Mouse (Mus musculus): ENCODE data around the gene Mpv17l. TPM values are rescaled to one million over a fixed set of nuclear protein-coding genes. Genes with fewer than 3 reads are reported as not detected.
A peak's percentile ranks its signal among the peaks of the same experiment; 100 is the strongest.
"Not testable (repeated sequence)": the region's sequence is repeated elsewhere in the genome, so short reads cannot be mapped to it uniquely, and the experiment has no call there.

Mpv17l gene
- polyA plus RNA-seq, 1 experiment from 2014 or later, result 1.5 TPM

DNA sequence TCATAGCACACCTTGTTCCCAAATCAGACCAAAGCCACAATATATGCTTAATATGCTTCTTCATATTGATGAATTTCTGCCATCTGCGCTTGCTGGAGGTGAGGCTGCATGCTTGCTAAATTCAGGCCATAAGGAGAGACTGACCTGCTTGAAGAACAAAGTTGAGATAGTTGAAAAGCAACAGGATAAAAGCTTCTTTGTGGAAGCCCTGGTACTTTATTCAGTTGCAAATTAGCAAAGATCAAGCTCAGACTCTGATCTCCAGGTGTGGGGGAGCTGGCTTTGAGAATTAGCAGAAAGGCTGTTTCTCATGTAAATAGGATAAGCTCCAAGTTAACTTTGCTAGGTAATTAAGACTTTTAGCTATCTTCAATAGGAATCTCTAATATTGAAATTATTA is 74.1 kb downstream of the Mpv17l start:
- H3K27ac ChIP-seq (replicated peaks); ATAC-seq (ENCODE audit: insufficient read depth); H3K27me3 ChIP-seq; H3K9ac ChIP-seq; H3K36me3 ChIP-seq (replicated peaks); H3K9me3 ChIP-seq (replicated peaks); H3K4me3 ChIP-seq (replicated peaks); H3K4me2 ChIP-seq; H3K4me1 ChIP-seq (replicated peaks): not testable (repeated sequence)
- WGBS (ENCODE audit: insufficient replicate concordance), result 43% methylated on average over 1 of the region's 1 CpGs

- not testable (repeated sequence) for H3K4me3 ChIP-seq (replicated peaks); H3K9me3 ChIP-seq (replicated peaks); ATAC-seq (ENCODE audit: insufficient read depth); H3K4me2 ChIP-seq; H3K9ac ChIP-seq; H3K36me3 ChIP-seq (replicated peaks); H3K27ac ChIP-seq (replicated peaks); H3K27me3 ChIP-seq; H3K4me1 ChIP-seq (replicated peaks)
- WGBS (ENCODE audit: insufficient replicate concordance), result 53% methylated on average over 3 of the region's 3 CpGs
Observed at GRCm38 (mm10) chr16:13981726-13982125, 78.8 kb downstream of the Mpv17l start.

DNA sequence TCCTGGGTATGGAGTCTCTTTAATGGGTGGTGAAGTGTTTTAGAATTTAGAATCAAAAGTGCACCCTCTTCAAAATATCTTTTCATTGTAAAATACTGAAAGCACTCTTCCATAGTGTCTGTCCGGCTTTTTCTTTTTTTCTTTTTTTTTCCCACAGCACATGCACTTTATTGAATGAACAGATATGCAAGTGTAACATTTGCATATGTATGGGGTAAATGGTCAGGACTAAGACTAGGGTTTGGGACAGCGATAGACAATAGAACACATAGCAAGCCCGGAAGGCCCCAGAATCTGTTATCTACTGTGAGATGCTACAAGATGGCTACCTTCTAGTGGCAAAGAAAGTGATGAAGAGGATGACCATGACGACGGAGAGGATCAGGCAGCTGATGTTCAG is 80.2 kb downstream of the Mpv17l start:
- Histone ChIP-seq H3K36me3 (replicated peaks) (no peaks in the 10 kb centered on the region), H3K27me3 (peaks cover 13% of the 10 kb centered on the region), H3K9ac (no peak overlapping the region), H3K4me2 (no peak overlapping the region), H3K9me3 (replicated peaks) (no peaks in the 10 kb centered on the region), H3K27ac (replicated peaks) (no peak overlapping the region), H3K4me1 (replicated peaks) (0 out of 2 replicates have a peak, but pooled peaks cover 2% of the 10 kb centered on the region), H3K4me3 (replicated peaks) (no peak overlapping the region)
- no peak for ATAC-seq (ENCODE audit: insufficient read depth)
- WGBS (ENCODE audit: insufficient replicate concordance), result 74% methylated on average over 5 of the region's 5 CpGs

- Histone ChIP-seq H3K36me3 (replicated peaks) (no peaks in the 10 kb centered on the region), H3K27me3 (peaks cover 13% of the 10 kb centered on the region), H3K4me1 (replicated peaks) (0 out of 2 replicates have a peak, but pooled peaks cover 2% of the 10 kb centered on the region), H3K9ac (no peak overlapping the region), H3K27ac (replicated peaks) (no peak overlapping the region), H3K9me3 (replicated peaks) (no peaks in the 10 kb centered on the region), H3K4me2 (peak overlapping the region; percentile 59; the same call in 1 of the 2 replicates), H3K4me3 (replicated peaks) (no peak overlapping the region)
- WGBS (ENCODE audit: insufficient replicate concordance), result 53% methylated on average over 3 of the region's 3 CpGs
- ATAC-seq (ENCODE audit: insufficient read depth), result no peak
Observed at GRCm38 (mm10) chr16:13986197-13986573, 83.2 kb downstream of the Mpv17l start.

- ATAC-seq (ENCODE audit: insufficient read depth), result no peak
Observed at GRCm38 (mm10) chr16:13986574-13987478, 83.9 kb downstream of the Mpv17l start, which contains the start of the genes 2900011O08Rik and Ifitm7. 2900011O08Rik (plus strand) TSS chr16:13986604. Ifitm7 (minus strand) TSS chr16:13986888.

DNA sequence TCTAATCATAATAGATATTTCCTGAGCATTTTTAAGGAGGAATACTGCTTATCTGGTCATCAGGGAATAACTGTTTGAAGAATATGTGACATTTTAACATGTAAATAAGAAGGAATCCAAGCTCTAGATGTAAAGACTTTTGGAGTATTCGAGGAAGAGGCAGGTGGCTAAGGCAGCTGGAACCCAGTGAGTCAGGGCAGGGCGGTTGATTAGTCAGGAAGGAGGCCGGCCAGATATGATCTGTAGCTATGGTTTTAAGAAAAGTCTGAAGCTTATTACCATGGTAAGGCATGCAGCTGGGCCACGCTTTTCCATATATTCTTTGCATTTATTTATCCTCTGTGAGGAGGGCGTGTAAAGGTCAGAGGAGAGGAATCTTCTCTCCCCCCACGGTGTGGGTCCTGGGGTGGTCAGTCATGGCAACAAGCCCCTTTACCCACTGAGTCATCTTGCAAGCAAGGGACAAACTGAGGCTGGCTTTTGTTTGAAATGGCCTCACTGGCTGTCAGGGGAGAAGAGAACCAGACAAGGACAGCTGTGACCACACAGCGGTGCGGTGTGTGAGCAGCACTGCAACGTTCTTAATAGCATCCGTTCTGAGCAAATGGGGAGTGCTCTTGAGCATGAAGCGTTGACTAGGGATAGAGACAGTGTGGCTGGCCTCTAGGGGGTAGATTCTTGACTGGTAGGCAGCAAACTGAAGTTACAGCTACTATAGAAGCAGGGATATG is 89.7 kb downstream of the Mpv17l start:
- no peak overlapping the region for H3K4me2 ChIP-seq
- 63% methylated on average over 11 of the region's 11 CpGs for WGBS (ENCODE audit: insufficient replicate concordance)
- no peak overlapping the region for H3K27ac ChIP-seq (replicated peaks)
- H3K36me3 ChIP-seq (replicated peaks), result no peaks in the 10 kb centered on the region
- no peak overlapping the region for H3K9ac ChIP-seq
- no peaks in the 10 kb centered on the region for H3K9me3 ChIP-seq (replicated peaks)
- H3K27me3 ChIP-seq, result no peaks in the 10 kb centered on the region
- no peak for ATAC-seq (ENCODE audit: insufficient read depth)
- no peaks in the 10 kb centered on the region for H3K4me1 ChIP-seq (replicated peaks)
- H3K4me3 ChIP-seq (replicated peaks), result no peak overlapping the region

More at GRCm38 (mm10) chr16:13986574-13987478, 83.9 kb downstream of the Mpv17l start, which contains the start of the genes 2900011O08Rik and Ifitm7:
- WGBS (ENCODE audit: insufficient replicate concordance), result 2% methylated on average over 31 of the region's 31 CpGs
- peak within 1 kb of the TSS; percentile 38 for H3K4me3 ChIP-seq (replicated peaks)
- no peak within 1 kb of the TSS for H3K27ac ChIP-seq (replicated peaks)
- peak within 1 kb of the TSS; percentile 59 for H3K4me2 ChIP-seq
- H3K9ac ChIP-seq, result no peak within 1 kb of the TSS
- H3K36me3 ChIP-seq (replicated peaks), result no peaks in the 10 kb centered on the region
- 0 out of 2 replicates have a peak, but pooled peaks cover 2% of the 10 kb centered on the region for H3K4me1 ChIP-seq (replicated peaks)
- no peaks in the 10 kb centered on the region for H3K9me3 ChIP-seq (replicated peaks)
- peaks cover 13% of the 10 kb centered on the region for H3K27me3 ChIP-seq

DNA sequence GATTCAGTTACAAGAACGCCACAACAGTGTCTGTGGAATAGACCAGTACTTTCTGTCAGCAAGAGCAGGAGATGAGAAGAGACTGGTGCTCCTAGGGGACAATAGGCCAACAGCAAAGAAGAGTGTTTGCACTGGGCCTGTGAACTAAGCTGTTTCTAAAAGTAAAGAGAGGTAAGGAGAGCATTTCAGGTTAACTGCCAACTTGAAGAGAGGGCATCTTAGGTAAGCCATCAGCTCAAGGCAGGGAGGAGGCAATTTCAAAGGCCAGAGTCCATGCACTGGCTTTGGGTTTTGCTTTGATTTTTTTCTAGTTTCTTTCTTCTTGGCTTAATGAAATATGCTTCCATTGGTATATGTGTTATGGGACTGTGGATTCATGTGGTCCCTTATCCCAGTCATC is 91.1 kb downstream of the Mpv17l start:
- Histone ChIP-seq H3K27ac (replicated peaks) (no peak overlapping the region), H3K36me3 (replicated peaks) (no peaks in the 10 kb centered on the region), H3K4me1 (replicated peaks) (no peaks in the 10 kb centered on the region), H3K27me3 (no peaks in the 10 kb centered on the region), H3K4me2 (no peak overlapping the region), H3K9me3 (replicated peaks) (no peaks in the 10 kb centered on the region), H3K9ac (no peak overlapping the region), H3K4me3 (replicated peaks) (no peak overlapping the region)
- 50% methylated on average over 1 of the region's 1 CpGs for WGBS (ENCODE audit: insufficient replicate concordance)
- ATAC-seq (ENCODE audit: insufficient read depth), result no peak

DNA sequence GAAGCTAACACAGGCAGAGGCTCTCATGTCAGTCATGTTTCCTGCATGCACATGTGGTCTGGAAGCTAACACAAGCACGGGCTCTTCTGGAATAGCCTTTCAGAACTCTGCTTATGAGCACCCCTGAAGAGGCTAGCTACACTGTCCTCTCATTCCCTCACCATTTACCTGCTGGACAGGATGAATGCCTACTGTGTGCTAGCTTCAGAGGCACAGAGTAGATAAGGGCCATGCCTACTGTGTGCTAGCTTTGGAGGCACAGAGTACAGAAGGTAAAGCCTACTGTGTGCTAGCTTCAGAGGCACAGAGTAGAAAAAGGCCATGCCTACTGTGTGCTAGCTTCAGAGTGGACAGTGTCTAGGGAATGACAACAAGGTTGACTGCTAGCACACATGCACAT is 91.5 kb downstream of the Mpv17l start:
- no peak overlapping the region for H3K27ac ChIP-seq (replicated peaks)
- H3K4me2 ChIP-seq, result no peak overlapping the region
- no peaks in the 10 kb centered on the region for H3K4me1 ChIP-seq (replicated peaks)
- no peaks in the 10 kb centered on the region for H3K36me3 ChIP-seq (replicated peaks)
- no peak overlapping the region for H3K4me3 ChIP-seq (replicated peaks)
- no peak for ATAC-seq (ENCODE audit: insufficient read depth)
- WGBS (ENCODE audit: insufficient replicate concordance), result 35% methylated on average over 1 of the region's 1 CpGs
- H3K9ac ChIP-seq, result no peak overlapping the region
- H3K27me3 ChIP-seq, result no peaks in the 10 kb centered on the region
- H3K9me3 ChIP-seq (replicated peaks), result no peaks in the 10 kb centered on the region

Other genes starting within 250 kb of the Mpv17l start
- gene Parn, start 235.0 kb upstream of the Mpv17l start, polyA plus RNA-seq (2015; fragmentation: Nextera tagmentation; extraction: Ambion mirVana), result 13.9 and 15.5 TPM in 2 replicates
- 13.4 and 13.6 TPM in 2 replicates for gene Bfar, start 231.3 kb upstream of the Mpv17l start, polyA plus RNA-seq (2015; fragmentation: Nextera tagmentation; extraction: Ambion mirVana)
- 2.2 TPM in 2 replicates for gene 3110001I22Rik, start 231.2 kb upstream of the Mpv17l start, polyA plus RNA-seq (2015; fragmentation: Nextera tagmentation; extraction: Ambion mirVana)
- gene Pla2g10, start 172.2 kb upstream of the Mpv17l start, polyA plus RNA-seq (2015; fragmentation: Nextera tagmentation; extraction: Ambion mirVana), result 0.21 TPM in 1 of 2 replicates, not detected in the other
- gene Rrn3, start 122.5 kb upstream of the Mpv17l start, polyA plus RNA-seq (2015; fragmentation: Nextera tagmentation; extraction: Ambion mirVana), result 19.2 and 21.0 TPM in 2 replicates
- 38.0 and 38.7 TPM in 2 replicates for gene Ntan1, start 84.3 kb upstream of the Mpv17l start, polyA plus RNA-seq (2015; fragmentation: Nextera tagmentation; extraction: Ambion mirVana)
- gene Pdxdc1, start within 50 bp of the Mpv17l start, polyA plus RNA-seq (2015; fragmentation: Nextera tagmentation; extraction: Ambion mirVana), result 23.8 and 26.2 TPM in 2 replicates
- gene 2900011O08Rik, start 83.4 kb downstream of the Mpv17l start, polyA plus RNA-seq (2015; fragmentation: Nextera tagmentation; extraction: Ambion mirVana), result 0.05 and 0.09 TPM in 2 replicates
- not detected in 2 replicates for gene Ifitm7, start 83.7 kb downstream of the Mpv17l start, polyA plus RNA-seq (2015; fragmentation: Nextera tagmentation; extraction: Ambion mirVana)

Data from liver, embryonic 15.5 days (tissue).